Mouse (Mus musculus) megakaryocyte, embryonic 14.5 days (primary cell): ENCODE data around the gene Peli2.

Source experiments
- FLI1 ChIP-seq: IDR thresholded peaks from 2 replicates; pipeline ENCODE4 v1.6.1; 2012; ENCODE audit warnings: low read length, inconsistent platforms, mixed read lengths
- GATA1 ChIP-seq: IDR thresholded peaks from 3 replicates; pipeline ENCODE4 v1.6.1; 2012; ENCODE audit warnings: mixed read lengths, low read length, inconsistent platforms, borderline replicate concordance

- TF ChIP-seq GATA1 (no peak), FLI1 (no peak)
Measured at GRCm38 (mm10) chr14:48224861-48225300, 104.3 kb downstream of the Peli2 start.
